Mouse (Mus musculus) cerebellum, adult 2 months (tissue): ENCODE measurements around the gene Iqsec1.

Source experiments
- CTCF ChIP-seq: fragments of 200-500 bp; IDR thresholded peaks from 2 replicates; pipeline ENCODE4 v1.5.1; 2011; ENCODE audit warnings: low read depth, mild to moderate bottlenecking, control low read depth, low read length, moderate library complexity, borderline replicate concordance; ENCODE audit not compliant: insufficient read depth
- POLR2A ChIP-seq: fragments of 200-500 bp; IDR thresholded peaks from 2 replicates; pipeline ENCODE4 v1.6.1; 2011; ENCODE audit warnings: low read length, control low read depth, borderline replicate concordance; ENCODE audit not compliant: insufficient read depth

- no peak for TF ChIP-seq CTCF
- no peak for TF ChIP-seq POLR2A
Measured at GRCm38 (mm10) chr6:90707143-90707542, 281.3 kb downstream of the Iqsec1 start.
